Mouse (Mus musculus): ENCODE results near the gene Sp2.

DNA sequence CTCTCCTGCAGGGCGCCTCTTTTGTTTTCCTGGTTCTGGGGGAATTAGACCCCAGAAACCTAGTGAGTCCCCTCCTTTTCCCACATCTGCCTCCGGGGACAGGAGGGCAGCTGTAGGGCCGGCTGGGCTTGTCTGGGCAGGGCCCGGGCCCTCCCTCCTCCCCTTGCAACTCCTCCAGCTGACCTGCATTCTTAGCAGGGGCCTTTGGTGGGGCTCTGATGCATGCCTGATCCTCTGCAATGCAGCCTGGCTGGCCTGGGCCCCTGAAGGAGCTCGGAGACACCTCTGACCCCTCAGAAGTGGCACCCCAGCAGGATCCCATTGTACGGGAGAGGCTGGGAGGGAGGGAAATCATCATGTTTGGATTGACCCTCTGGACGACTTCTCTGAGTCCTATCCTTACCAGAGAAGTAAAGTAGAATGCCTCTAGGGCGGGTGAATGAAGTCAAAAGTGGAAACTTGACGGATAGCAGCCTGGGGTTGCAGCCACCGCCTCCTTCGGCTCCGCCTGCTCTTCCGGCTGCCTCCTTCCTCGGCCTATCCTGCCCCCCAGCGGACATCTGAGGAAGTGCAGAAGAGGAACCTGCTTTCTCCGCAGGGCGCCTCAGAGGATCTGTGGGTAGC, 43.1 kb upstream of the Sp2 start:
- TF ChIP-seq CTCF (IDR thresholded peaks at IDR 0.05; ENCODE audit: low read depth) = peak; percentile 96
- no peak for TF ChIP-seq EP300 (IDR thresholded peaks at IDR 0.05; ENCODE audit: low read depth)
